Mouse (Mus musculus): ENCODE data around the gene Ech1.

The Ech1 gene

GRCm38 (mm10) chr7:28865481-28866300, 40.7 kb downstream of the Ech1 start:
- peak; percentile 87 for DNase-seq

- no peak for DNase-seq
Measured at GRCm38 (mm10) chr7:28866769-28867507, 41.9 kb downstream of the Ech1 start.

GRCm38 (mm10) chr7:28867508-28868340, 42.7 kb downstream of the Ech1 start:
- DNase-seq = peak; percentile 87

GRCm38 (mm10) chr7:28870901-28871664, 46.1 kb downstream of the Ech1 start:
- DNase-seq = no peak

GRCm38 (mm10) chr7:28874565-28874964, 49.5 kb downstream of the Ech1 start:
- no peak for DNase-seq

GRCm38 (mm10) chr7:28876099-28876498, 51.1 kb downstream of the Ech1 start:
- no peak for DNase-seq

- no peak for DNase-seq
Measured at GRCm38 (mm10) chr7:28877155-28877554, 52.1 kb downstream of the Ech1 start.

- DNase-seq = no peak
Measured at GRCm38 (mm10) chr7:28877856-28878255, 52.8 kb downstream of the Ech1 start.

- DNase-seq = no peak
Measured at GRCm38 (mm10) chr7:28879606-28880005, 54.6 kb downstream of the Ech1 start.

- DNase-seq = no peak
Measured at GRCm38 (mm10) chr7:28880554-28880953, 55.5 kb downstream of the Ech1 start.

GRCm38 (mm10) chr7:28881199-28881598, 56.2 kb downstream of the Ech1 start, which contains the start of gene Capn12:
Gene Capn12, plus strand, starts transcription at chr7:28881422.
- no peak for DNase-seq

Data from lung, postnatal 14 days (tissue).